In genomic region chr4:41645488-41645887, GRCm38 (mm10) we compare ENCODE assay signal across 8 mouse cellular contexts. TPM values are rescaled to one million over a fixed set of nuclear protein-coding genes. Genes with fewer than 3 reads are reported as not detected.
DNase-seq lines count a peak whose midpoint lies in the region; ATAC-seq and TF ChIP-seq lines count a peak whose summit lies in the region.

No protein-coding gene starts in this region.

- no peak overlapping the region for H3K27ac ChIP-seq in hindbrain, postnatal 0 days
- H3K27ac ChIP-seq in hindbrain, embryonic 14.5 days, result no peak overlapping the region

- H3K9me3 ChIP-seq in hindbrain, postnatal 0 days (ENCODE audit: low read length), result no peaks in the 10 kb centered on the region
- no peaks in the 10 kb centered on the region for H3K9me3 ChIP-seq in hindbrain, embryonic 14.5 days (ENCODE audit: control insufficient read depth, low read length)

- H3K4me2 ChIP-seq in hindbrain, postnatal 0 days (ENCODE audit: low read depth, low read length), result no peak overlapping the region
- H3K4me2 ChIP-seq in hindbrain, embryonic 14.5 days (replicated peaks), result no peak overlapping the region

- H3K9ac ChIP-seq in hindbrain, postnatal 0 days (replicated peaks; ENCODE audit: low read length), result no peak overlapping the region
- no peak overlapping the region for H3K9ac ChIP-seq in hindbrain, embryonic 14.5 days

- TF ChIP-seq CTCF in hindbrain, postnatal 0 days (IDR thresholded peaks at IDR 0.05; ENCODE audit: low read depth), result peak; percentile 73

- 0 out of 2 replicates have a peak, but pooled peaks have one; percentile 48 for ATAC-seq in hindbrain, postnatal 0 days
- no peak for ATAC-seq in hindbrain, embryonic 14.5 days (ENCODE audit: low FRiP score)
- ATAC-seq in granulocyte monocyte progenitor cell, adult 5-6 weeks (replicated peaks; ENCODE audit: poor library complexity, severe bottlenecking), result peak; percentile 74; the same call in 1 of the 2 replicates

- peaks cover 6% of the 10 kb centered on the region for H3K4me1 ChIP-seq in hindbrain, postnatal 0 days (ENCODE audit: insufficient read depth, low read length)
- 0 out of 2 replicates have a peak, but pooled peaks cover 5% of the 10 kb centered on the region for H3K4me1 ChIP-seq in hindbrain, embryonic 14.5 days (replicated peaks; ENCODE audit: control insufficient read depth, insufficient read depth, low read length)

- no peaks in the 10 kb centered on the region for H3K36me3 ChIP-seq in hindbrain, postnatal 0 days (ENCODE audit: insufficient read depth, low read length)
- H3K36me3 ChIP-seq in hindbrain, embryonic 14.5 days (replicated peaks; ENCODE audit: control insufficient read depth, insufficient read depth), result no peaks in the 10 kb centered on the region

- H3K27me3 ChIP-seq in hindbrain, postnatal 0 days (ENCODE audit: insufficient read depth, low read length), result no peaks in the 10 kb centered on the region
- no peaks in the 10 kb centered on the region for H3K27me3 ChIP-seq in hindbrain, embryonic 14.5 days (ENCODE audit: control insufficient read depth, insufficient read depth, low read length)

- peak; percentile 80 for DNase-seq in hindbrain, postnatal 0 days (ENCODE audit: low spot score)
- no peak for DNase-seq in hindbrain, embryonic 14.5 days (ENCODE audit: low spot score)
- DNase-seq in brain, adult 2 months (ENCODE audit: low read depth, low spot score), result peak; percentile 62
- DNase-seq in lung, postnatal 4 days, result peak; percentile 32 to 65
- no peak for DNase-seq in thymus, postnatal 36 days
- DNase-seq in thymus, postnatal 10 days (ENCODE audit: low spot score in 2 of 2), result no peak
- DNase-seq in gastrocnemius, postnatal 4 days (ENCODE audit: low spot score in 2 of 2), result no peak

- WGBS in hindbrain, postnatal 0 days, result 27% methylated on average over 5 of the region's 5 CpGs
- 31% methylated on average over 5 of the region's 5 CpGs for WGBS in hindbrain, embryonic 14.5 days

- no peak overlapping the region for H3K4me3 ChIP-seq in hindbrain, postnatal 0 days (ENCODE audit: low read length)
- H3K4me3 ChIP-seq in hindbrain, embryonic 14.5 days (replicated peaks; ENCODE audit: low read length), result no peak overlapping the region

RNA-seq across cellular contexts. Expression of gene Enho, which starts 5.4 kb away (rescaled TPM):
- total RNA-seq in hindbrain, postnatal 0 days (2014; rRNA removed), result 179 and 205 TPM in 2 replicates
- 139 and 141 TPM in 2 replicates for polyA plus RNA-seq in hindbrain, postnatal 0 days (2015; fragmentation: Nextera tagmentation; extraction: Ambion mirVana)
- polyA plus RNA-seq in hindbrain, embryonic 14.5 days (2014; fragmentation: Nextera tagmentation; extraction: Ambion mirVana), result 127 and 130 TPM in 2 replicates
- not detected in 2 replicates for total RNA-seq in granulocyte monocyte progenitor cell, adult 5-6 weeks (2014; fragmentation: Nextera tagmentation)
- total RNA-seq in granulocyte monocyte progenitor cell, adult 5-6 weeks (2017), result not detected in 2 replicates
- 10 to 100 TPM; 29.0 to 37.6 TPM for total RNA-seq in gastrocnemius, postnatal 4 days (2021)

RNA-seq across cellular contexts. Expression of gene Cntfr, which starts 51.4 kb away (rescaled TPM):
- 59.3 and 61.9 TPM in 2 replicates for total RNA-seq in hindbrain, postnatal 0 days (2014; rRNA removed)
- 18.5 and 22.1 TPM in 2 replicates for polyA plus RNA-seq in hindbrain, postnatal 0 days (2015; fragmentation: Nextera tagmentation; extraction: Ambion mirVana)
- 19.2 and 21.8 TPM in 2 replicates for polyA plus RNA-seq in hindbrain, embryonic 14.5 days (2014; fragmentation: Nextera tagmentation; extraction: Ambion mirVana)
- not detected in 2 replicates for total RNA-seq in granulocyte monocyte progenitor cell, adult 5-6 weeks (2014; fragmentation: Nextera tagmentation)
- total RNA-seq in granulocyte monocyte progenitor cell, adult 5-6 weeks (2017), result not detected in 2 replicates
- total RNA-seq in gastrocnemius, postnatal 4 days (2021), result 10 to 100 TPM; 40.8 to 41.9 TPM

RNA-seq across cellular contexts. Expression of gene Il11ra1, which starts 54.3 kb away (rescaled TPM):
- 24.4 and 41.9 TPM in 2 replicates for total RNA-seq in hindbrain, postnatal 0 days (2014; rRNA removed)
- 47.4 and 49.8 TPM in 2 replicates for polyA plus RNA-seq in hindbrain, postnatal 0 days (2015; fragmentation: Nextera tagmentation; extraction: Ambion mirVana)
- 39.9 and 40.6 TPM in 2 replicates for polyA plus RNA-seq in hindbrain, embryonic 14.5 days (2014; fragmentation: Nextera tagmentation; extraction: Ambion mirVana)
- total RNA-seq in granulocyte monocyte progenitor cell, adult 5-6 weeks (2014; fragmentation: Nextera tagmentation), result 66.9 and 71.4 TPM in 2 replicates
- total RNA-seq in granulocyte monocyte progenitor cell, adult 5-6 weeks (2017), result 102 and 103 TPM in 2 replicates
- 100 to 1,000 TPM in 1 of 2 experiments, 10 to 100 TPM in 1; 85.8 to 111 TPM for total RNA-seq in gastrocnemius, postnatal 4 days (2021)

Comparison
In these comparisons a context has a peak if more than half of its experiments do, and no peak if none do; other contexts are left out.
1. DNase-seq: peak in hindbrain, postnatal 0 days (single experiment), brain, adult 2 months (single experiment) and lung, postnatal 4 days (2 of 2); none in hindbrain, embryonic 14.5 days (single experiment), thymus, postnatal 36 days (0 of 2), thymus, postnatal 10 days (0 of 2) and gastrocnemius, postnatal 4 days (0 of 2).
2. RNA of gene Enho, which starts 5.4 kb away (total RNA-seq): 179 to 205 TPM in hindbrain, postnatal 0 days and 29.0 to 37.6 TPM in gastrocnemius, postnatal 4 days; not detected in granulocyte monocyte progenitor cell, adult 5-6 weeks; every median in the first group is over 10 times any median in the second.
3. RNA of gene Cntfr, which starts 51.4 kb away (total RNA-seq): 59.3 to 61.9 TPM in hindbrain, postnatal 0 days and 40.8 to 41.9 TPM in gastrocnemius, postnatal 4 days; not detected in granulocyte monocyte progenitor cell, adult 5-6 weeks; every median in the first group is over 10 times any median in the second.